Mouse (Mus musculus) mouse embryonic stem cell (cell line): ENCODE data around the gene Rnf185.

Experiments
- in situ Hi-C, 2 experiments: fragments of 300-500 bp; cut with MboI; formaldehyde crosslinking; loops; 1 replicate in 1 of 2; 3 replicates in 1 of 2; pipeline ENCODE4 v1.14.3; 2019 to 2020; ENCODE audit warnings: low sequenced_read_pairs in 2 of 2, low pct_unique_long_range_greater_than_20kb in 1 of 2, mixed read lengths in 1 of 2; ENCODE audit not compliant: unreplicated experiment in 1 of 2

Gene Rnf185

DNA sequence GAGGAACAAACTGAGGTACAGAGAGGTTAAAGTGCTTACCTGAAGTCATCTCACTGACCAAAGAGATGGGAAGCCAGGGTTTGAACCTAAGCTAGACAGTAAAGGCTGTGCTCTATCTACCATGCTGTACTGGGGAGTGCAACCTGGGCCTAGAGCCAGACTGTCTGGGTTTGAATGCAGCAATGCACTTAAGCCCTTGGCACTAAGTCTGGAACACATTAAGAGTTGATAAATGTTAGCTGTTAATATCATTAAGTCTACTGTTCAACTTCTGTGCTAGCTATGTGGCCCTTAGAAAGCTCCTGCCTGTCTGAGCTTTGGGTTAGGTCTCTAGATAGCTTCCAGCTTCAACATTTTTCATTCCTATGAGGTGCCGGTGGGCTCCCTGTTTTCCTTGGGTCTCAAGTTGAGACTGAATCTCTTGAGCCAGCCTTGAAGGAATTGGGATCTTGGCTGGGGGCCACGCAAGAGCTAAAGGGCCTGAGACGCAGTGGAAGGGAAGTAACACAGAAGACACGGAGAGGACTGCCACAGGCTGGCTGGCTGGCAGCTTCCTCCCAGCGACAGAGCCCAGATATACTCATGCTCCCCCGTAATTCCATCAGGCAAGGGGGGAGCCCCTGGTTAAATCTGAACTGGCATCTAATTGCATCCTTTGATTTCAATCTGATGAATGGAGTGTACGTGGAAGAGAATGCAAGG is 78.4 kb downstream of the Rnf185 start:
- in situ Hi-C loops, result no loop called here

DNA sequence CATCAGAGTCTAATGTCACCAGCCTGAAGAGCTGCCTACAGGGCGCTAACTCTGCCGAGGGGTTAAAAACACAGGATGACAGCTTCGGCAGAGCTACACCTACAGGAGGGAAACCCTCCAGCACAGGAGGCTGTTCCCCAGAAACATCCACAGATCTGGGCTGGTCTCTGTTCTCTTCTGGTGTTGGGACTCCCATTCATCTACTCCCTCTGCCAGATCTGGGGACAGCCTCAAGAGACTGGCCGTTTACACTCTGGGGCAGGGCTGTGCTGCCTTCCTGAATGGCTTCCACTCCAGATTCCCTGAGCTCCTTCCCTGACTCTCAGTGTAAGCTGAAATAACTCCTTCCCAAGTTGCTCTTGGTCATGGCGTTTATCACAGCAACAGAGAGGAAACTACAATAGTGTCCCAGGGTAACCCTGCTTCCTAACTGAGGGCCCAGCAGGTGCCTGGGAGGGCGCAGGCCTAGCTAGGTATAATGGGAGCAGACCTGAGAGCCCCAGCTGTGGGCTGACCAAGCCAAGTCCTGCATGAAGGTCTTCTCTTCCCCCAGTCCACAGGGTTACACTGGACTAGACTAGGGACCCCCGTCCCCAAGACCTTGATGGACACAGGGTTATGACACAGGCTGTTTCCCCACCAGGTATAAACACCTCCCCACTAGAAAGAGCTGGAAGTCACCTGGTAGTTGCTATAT is 80.4 kb downstream of the Rnf185 start:
- in situ Hi-C loops, result no loop called here

DNA sequence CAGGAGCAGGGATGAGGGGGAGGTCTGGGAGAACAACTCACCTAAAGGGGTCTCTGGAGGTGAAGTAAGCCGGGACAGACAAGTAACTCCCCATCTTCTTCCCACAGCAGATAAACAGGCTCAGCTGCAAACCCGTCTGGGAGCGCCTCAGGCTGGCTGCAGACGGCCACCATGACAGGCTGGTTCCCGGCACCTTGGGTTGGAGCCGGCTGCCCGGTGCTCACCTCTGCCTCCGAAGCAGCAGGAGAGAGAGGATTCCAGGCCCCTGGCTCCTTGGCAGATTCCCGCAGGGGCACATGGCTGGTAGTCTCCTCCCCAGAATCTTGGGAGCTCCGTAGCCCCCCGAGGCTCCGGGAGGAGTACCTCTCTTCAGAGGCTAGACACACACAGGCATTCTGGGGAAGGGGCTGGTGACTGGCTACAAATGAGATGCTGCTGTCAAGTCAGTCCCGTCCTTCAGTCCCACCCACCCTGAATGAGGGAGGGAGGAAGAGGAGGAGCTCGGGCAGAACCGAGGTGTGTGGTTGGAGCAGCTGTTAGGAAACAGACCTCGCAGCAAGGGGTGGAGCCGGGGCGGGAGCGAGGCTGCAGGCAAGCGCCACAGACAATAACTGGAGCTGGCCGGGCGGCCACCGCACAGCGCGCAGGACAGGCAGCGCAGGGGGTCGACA is 81.1 kb downstream of the Rnf185 start:
- in situ Hi-C loops, result no loop called here

DNA sequence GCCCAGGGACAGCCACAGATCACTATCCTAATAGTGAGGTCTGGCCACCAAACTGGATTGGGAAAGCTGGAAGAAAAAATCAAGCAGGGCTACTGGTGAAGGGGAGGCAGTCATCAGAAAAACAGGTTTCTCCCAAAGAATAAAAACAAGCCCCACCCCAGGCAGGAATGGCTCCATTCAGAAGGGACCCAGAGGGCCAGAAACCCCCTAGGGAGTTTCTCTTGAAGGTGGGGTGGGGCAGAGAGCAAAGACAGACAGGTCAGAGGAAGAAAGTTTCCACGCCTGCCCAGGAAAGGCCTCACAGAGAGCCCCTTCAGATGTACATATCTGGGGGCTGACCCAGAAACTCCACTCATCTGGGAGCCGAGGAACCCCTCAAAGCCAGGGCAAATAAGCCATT is 82.0 kb downstream of the Rnf185 start:
- in situ Hi-C loops, result no loop called here

DNA sequence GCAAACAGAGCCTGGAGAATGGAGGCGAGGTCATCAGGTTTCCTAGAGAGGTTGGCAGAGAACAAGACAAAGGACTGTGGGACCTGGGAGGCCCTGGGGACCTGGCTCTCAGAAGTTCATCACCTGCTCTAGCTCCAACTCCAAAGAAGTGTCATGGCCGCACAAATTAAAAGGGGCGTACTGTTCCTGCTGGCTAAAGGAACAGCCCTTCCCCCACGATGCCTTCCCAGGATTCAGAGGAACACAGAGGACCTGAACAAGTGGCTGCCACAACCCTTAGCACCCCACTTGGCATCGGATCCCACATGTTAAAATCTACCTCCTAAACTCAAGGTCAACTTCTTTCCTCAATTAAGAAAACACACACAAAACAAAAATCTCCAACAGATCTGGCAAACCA is 82.7 kb downstream of the Rnf185 start:
- in situ Hi-C loops, result no loop called here

DNA sequence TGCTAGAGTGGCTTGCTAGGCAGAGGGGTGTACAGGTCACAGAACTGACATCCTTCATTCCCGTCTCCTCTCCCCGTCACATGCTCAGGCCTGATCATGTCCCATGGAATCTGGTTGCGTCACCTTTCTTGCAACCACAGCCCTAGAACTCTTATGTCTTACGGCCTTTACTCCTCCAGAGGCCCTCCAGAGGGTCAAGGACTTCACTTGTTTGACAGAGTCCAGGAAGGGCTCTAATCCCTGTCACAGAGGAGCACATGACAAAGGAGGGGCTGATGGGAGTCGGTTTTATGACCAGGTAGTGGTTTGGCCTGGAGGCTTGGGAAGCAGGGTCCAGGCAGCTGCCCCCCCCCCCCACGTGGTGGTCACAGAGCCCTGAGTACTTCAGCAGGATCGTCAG is 83.2 kb downstream of the Rnf185 start:
- in situ Hi-C loops, result no loop called here

DNA sequence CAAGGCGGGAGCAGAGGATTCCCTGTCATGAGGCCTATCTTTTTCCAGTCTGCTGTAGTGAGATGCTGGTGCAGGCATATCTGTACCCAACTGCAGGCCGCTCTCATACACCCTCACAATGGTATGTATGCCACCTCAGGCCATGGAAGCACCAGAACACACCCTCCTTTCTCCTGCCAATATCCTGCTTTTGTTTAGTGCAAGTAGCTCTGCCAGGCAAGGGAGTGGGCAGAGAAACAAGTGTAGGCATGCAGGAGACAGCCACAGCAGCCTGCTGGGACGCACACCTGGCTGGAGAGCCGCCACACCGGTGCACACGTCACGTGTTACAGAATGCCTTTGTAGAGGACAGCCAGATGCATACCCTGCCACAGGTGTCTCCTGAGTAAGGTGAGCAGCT is 85.8 kb downstream of the Rnf185 start:
- in situ Hi-C loops, result no loop called here
